Mouse (Mus musculus): ENCODE data around the gene Fam198b.
A peak's percentile ranks its signal among the peaks of the same experiment; 100 is the strongest.

Gene Fam198b

GRCm38 (mm10) chr3:79885686-79886356, 1.5 kb downstream of the Fam198b start:
- peak; percentile 26 for DNase-seq (ENCODE audit: low spot score)

GRCm38 (mm10) chr3:79886357-79887091, 2.2 kb downstream of the Fam198b start:
- DNase-seq (ENCODE audit: low spot score): no peak

- DNase-seq (ENCODE audit: low spot score): no peak
These were observed 3.0 kb downstream of the Fam198b start for GRCm38 (mm10) chr3:79887161-79887855.

- no peak for DNase-seq (ENCODE audit: low spot score)
These were observed 3.6 kb downstream of the Fam198b start for GRCm38 (mm10) chr3:79887966-79888365.

- no peak for DNase-seq (ENCODE audit: low spot score)
These were observed 13.4 kb downstream of the Fam198b start for GRCm38 (mm10) chr3:79897534-79898370.

GRCm38 (mm10) chr3:79898514-79898913, 14.2 kb downstream of the Fam198b start:
- no peak for DNase-seq (ENCODE audit: low spot score)

- no peak for DNase-seq (ENCODE audit: low spot score)
These were observed 15.6 kb downstream of the Fam198b start for GRCm38 (mm10) chr3:79899906-79900305.

GRCm38 (mm10) chr3:79900502-79900901, 16.2 kb downstream of the Fam198b start:
- DNase-seq (ENCODE audit: low spot score): no peak

- DNase-seq (ENCODE audit: low spot score): no peak
These were observed 17.0 kb downstream of the Fam198b start for GRCm38 (mm10) chr3:79901321-79901720.

GRCm38 (mm10) chr3:79901734-79902133, 17.4 kb downstream of the Fam198b start:
- no peak for DNase-seq (ENCODE audit: low spot score)

- no peak for DNase-seq (ENCODE audit: low spot score)
These were observed 19.5 kb downstream of the Fam198b start for GRCm38 (mm10) chr3:79903803-79904202.

GRCm38 (mm10) chr3:79904238-79904757, 20.0 kb downstream of the Fam198b start:
- no peak for DNase-seq (ENCODE audit: low spot score)

- DNase-seq (ENCODE audit: low spot score): no peak
These were observed 21.1 kb downstream of the Fam198b start for GRCm38 (mm10) chr3:79905397-79905796.

- no peak for DNase-seq (ENCODE audit: low spot score)
These were observed 22.1 kb downstream of the Fam198b start for GRCm38 (mm10) chr3:79906250-79907045.

GRCm38 (mm10) chr3:79907223-79907622, 22.9 kb downstream of the Fam198b start:
- DNase-seq (ENCODE audit: low spot score): no peak

GRCm38 (mm10) chr3:79910375-79911141, 26.2 kb downstream of the Fam198b start:
- DNase-seq (ENCODE audit: low spot score): no peak

- DNase-seq (ENCODE audit: low spot score): no peak
These were observed 26.8 kb downstream of the Fam198b start for GRCm38 (mm10) chr3:79911166-79911565.

- DNase-seq (ENCODE audit: low spot score): no peak
These were observed 29.7 kb downstream of the Fam198b start for GRCm38 (mm10) chr3:79914012-79914411.

- no peak for DNase-seq (ENCODE audit: low spot score)
These were observed 31.9 kb downstream of the Fam198b start for GRCm38 (mm10) chr3:79916185-79916584.

GRCm38 (mm10) chr3:79918761-79919160, 34.4 kb downstream of the Fam198b start:
- DNase-seq (ENCODE audit: low spot score): no peak

Measured in urinary bladder, postnatal 10 days (tissue).